12 mouse cellular contexts compared by ENCODE assay signal in the genomic region with DNA sequence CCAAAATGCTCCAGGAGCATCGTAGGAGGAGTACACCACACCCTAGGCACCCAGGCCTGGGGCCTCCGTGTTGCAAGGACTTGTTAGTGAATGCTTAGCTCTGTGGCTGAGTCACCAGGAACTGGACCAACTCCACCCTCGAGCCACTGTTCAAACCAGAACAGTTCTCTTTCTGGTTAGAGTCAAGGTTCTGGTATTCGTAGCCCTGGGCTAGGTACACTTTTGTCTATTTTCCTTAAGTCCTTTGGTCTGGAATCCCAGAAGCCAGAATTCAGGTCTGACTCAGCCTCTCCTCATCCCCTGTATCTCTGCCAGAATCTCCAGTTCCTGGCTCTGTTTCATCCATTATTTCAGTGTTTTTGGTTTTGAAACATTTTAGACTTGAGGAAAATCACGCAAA.
DNase-seq lines count a peak whose midpoint lies in the region; ATAC-seq and TF ChIP-seq lines count a peak whose summit lies in the region.
"Had no signal": no experiment of that assay in that cellular context is flagged by ENCODE, and none has a peak within 500 bp of the region (broad histone marks: within the 10 kb centered on the region; RNA-seq: fewer than 3 reads in every experiment).

No protein-coding gene starts in this region.

- no peaks in the 10 kb centered on the region for H3K36me3 ChIP-seq in C2C12 (ENCODE audit: control insufficient read depth, insufficient read depth)
- H3K36me3 ChIP-seq in liver, embryonic 11.5 days (ENCODE audit: control insufficient read depth, insufficient read depth, low read length): no peaks in the 10 kb centered on the region
- H3K36me3 ChIP-seq: G1E; intestine, embryonic 15.5 days; stomach, embryonic 15.5 days had no signal

- H3K9me3 ChIP-seq in liver, embryonic 11.5 days (ENCODE audit: control insufficient read depth, low read length): no peaks in the 10 kb centered on the region
- H3K9me3 ChIP-seq: intestine, embryonic 15.5 days; stomach, embryonic 15.5 days had no signal

- no peak overlapping the region for H3ac ChIP-seq in C2C12 (ENCODE audit: control insufficient read depth, insufficient read length, low read depth)

- no peak overlapping the region for H3K9ac ChIP-seq in liver, embryonic 11.5 days (ENCODE audit: low read depth, low read length)
- H3K9ac ChIP-seq: intestine, embryonic 15.5 days; stomach, embryonic 15.5 days had no signal

- peaks cover 8% of the 10 kb centered on the region; the same call in 1 of the 2 replicates for H3K4me1 ChIP-seq in liver, embryonic 11.5 days (replicated peaks; ENCODE audit: control insufficient read depth, insufficient read depth, low read length)

- H3K27ac ChIP-seq in liver, embryonic 11.5 days (ENCODE audit: low read depth, low read length): no peak overlapping the region
- H3K27ac ChIP-seq: intestine, embryonic 15.5 days; stomach, embryonic 15.5 days had no signal

- no peak for TF ChIP-seq CTCF in C2C12 (IDR thresholded peaks at IDR 0.05; ENCODE audit: control insufficient read depth, insufficient read depth, insufficient read length)

- no peaks in the 10 kb centered on the region for H3K79me3 ChIP-seq in C2C12 (ENCODE audit: low read depth)

- H3K4me2 ChIP-seq in liver, embryonic 11.5 days: no peak overlapping the region
- H3K4me2 ChIP-seq: intestine, embryonic 15.5 days; stomach, embryonic 15.5 days had no signal

- peaks cover 5% of the 10 kb centered on the region for H3K79me2 ChIP-seq in C2C12 (ENCODE audit: control insufficient read depth, insufficient read depth)

- H3K27me3 ChIP-seq in C2C12 (ENCODE audit: control insufficient read depth, insufficient read depth, insufficient read length): no peaks in the 10 kb centered on the region
- H3K27me3 ChIP-seq in liver, embryonic 11.5 days (replicated peaks; ENCODE audit: control insufficient read depth, insufficient read depth, low read length): no peaks in the 10 kb centered on the region
- H3K27me3 ChIP-seq: intestine, embryonic 15.5 days; stomach, embryonic 15.5 days had no signal

- H3K4me3 ChIP-seq in C2C12 (ENCODE audit: insufficient read depth, poor library complexity, severe bottlenecking): no peak overlapping the region
- no peak overlapping the region for H3K4me3 ChIP-seq in liver, embryonic 11.5 days (ENCODE audit: low read depth, low read length)
- H3K4me3 ChIP-seq: erythroblast, embryonic 14.5 days; intestine, embryonic 15.5 days; stomach, embryonic 15.5 days had no signal

- peak; percentile 19 to 38 for DNase-seq in heart, adult 9 months (ENCODE audit: low spot score in 2 of 2)
- no peak for DNase-seq in heart, postnatal 4 days
- DNase-seq in 3134 (ENCODE audit: extremely low read depth, insufficient read length, low spot score): peak; percentile 89
- peak; percentile 90 for DNase-seq in fibroblast of lung, adult 2 months (ENCODE audit: low read depth)
- no peak for DNase-seq in liver, embryonic 11.5 days (ENCODE audit: low spot score)
- DNase-seq in kidney, postnatal 36 days: no peak
- DNase-seq: layer of hippocampus, postnatal 36 days had no signal

- 76% methylated on average over 5 of the region's 5 CpGs for WGBS in liver, embryonic 11.5 days

- ATAC-seq in liver, embryonic 11.5 days (replicated peaks; ENCODE audit: low FRiP score): no peak
- ATAC-seq: intestine, embryonic 15.5 days had no signal

TF ChIP-seq in C2C12, 6 proteins besides CTCF, POLR2A, EP300 and RAD21:
- TF ChIP-seq CEBPB (IDR thresholded peaks at IDR 0.05; ENCODE audit: low read depth) (peak; percentile 84), USF1 (IDR thresholded peaks at IDR 0.05; ENCODE audit: low read depth) (no peak), FOSL1 (IDR thresholded peaks at IDR 0.05; ENCODE audit: insufficient read depth, low read length, poor library complexity, severe bottlenecking) (peak; percentile 57)

Comparison
In these comparisons a context has a peak if more than half of its experiments do, and no peak if none do; other contexts are left out.
1. DNase-seq: peak in heart, adult 9 months (2 of 2), 3134 (single experiment) and fibroblast of lung, adult 2 months (single experiment); none in heart, postnatal 4 days (single experiment), liver, embryonic 11.5 days (single experiment) and kidney, postnatal 36 days (0 of 2).